ENCODE assay signal across 8 mouse cellular contexts in the genomic region with DNA sequence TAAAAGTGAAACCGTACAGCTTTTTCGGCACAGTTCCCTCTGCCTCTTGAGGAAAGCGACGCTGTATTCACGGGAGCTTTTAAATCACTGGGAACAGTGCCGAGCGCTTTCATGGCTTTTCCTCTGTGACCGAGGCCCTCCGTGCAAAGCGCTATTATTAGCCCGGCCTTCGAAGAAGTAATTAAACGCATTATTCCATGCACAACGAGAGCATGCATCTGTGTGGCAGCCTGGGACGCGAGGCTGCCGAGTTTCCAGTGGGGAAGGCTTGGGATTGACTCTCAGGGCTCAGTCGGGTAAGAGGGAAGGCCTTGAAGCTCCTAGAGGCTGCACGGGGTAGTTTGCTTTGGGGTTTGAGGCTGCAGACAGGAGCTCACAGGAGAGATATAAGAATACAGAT. TPM values are rescaled to one million over a fixed set of nuclear protein-coding genes. Genes with fewer than 3 reads are reported as not detected.
DNase-seq lines count a peak whose midpoint lies in the region; ATAC-seq and TF ChIP-seq lines count a peak whose summit lies in the region.

No protein-coding gene starts in this region.

- no peak for ATAC-seq in megakaryocyte progenitor cell, adult 5-6 weeks (replicated peaks; ENCODE audit: poor library complexity)

- H3K27me3 ChIP-seq in E14TG2a.4 (ENCODE audit: insufficient read depth, low read length), result peaks cover 15% of the 10 kb centered on the region

- H3K4me1 ChIP-seq in E14TG2a.4 (replicated peaks; ENCODE audit: low read depth, low read length), result peaks cover 45% of the 10 kb centered on the region
- H3K4me1 ChIP-seq in cortical plate, adult 2 months (ENCODE audit: control insufficient read depth, insufficient read depth, low read length), result no peaks in the 10 kb centered on the region

- peak overlapping the region; percentile 35; the same call in 1 of the 2 replicates for H3K4me3 ChIP-seq in E14TG2a.4 (replicated peaks; ENCODE audit: low read length)
- 0 out of 2 replicates have a peak overlapping the region, but pooled peaks have one; percentile 2 for H3K4me3 ChIP-seq in cortical plate, adult 2 months (ENCODE audit: insufficient read depth, low read length)

- no peak overlapping the region for H3K27ac ChIP-seq in cortical plate, adult 2 months (ENCODE audit: insufficient read depth, low read length)

- H3K36me3 ChIP-seq in E14TG2a.4 (ENCODE audit: insufficient read depth, low read length), result no peaks in the 10 kb centered on the region

- peak; percentile 25 for DNase-seq in heart, adult 8-10 months (ENCODE audit: low spot score)
- DNase-seq in heart, postnatal 25 days (ENCODE audit: low spot score), result no peak
- DNase-seq in kidney, postnatal 10 days, result peak; percentile 58
- DNase-seq in Muller cell, postnatal 12 days (ENCODE audit: inconsistent ontology term), result no peak
- DNase-seq in gastrocnemius, postnatal 4 days (ENCODE audit: low spot score in 2 of 2), result no peak

- no peak for TF ChIP-seq POLR2A in cortical plate, adult 2 months (IDR thresholded peaks at IDR 0.05; ENCODE audit: extremely low read depth, insufficient read depth, low read length)

- no peak for TF ChIP-seq CTCF in E14TG2a.4 (conservative IDR thresholded peaks at IDR 0.05; ENCODE audit: low read length)
- no peak for TF ChIP-seq CTCF in cortical plate, adult 2 months (IDR thresholded peaks at IDR 0.05; ENCODE audit: extremely low read depth, insufficient read depth, low read length)

- intact Hi-C loops in heart, postnatal 25 days (cut with DNase I), result no loop called here

- no peaks in the 10 kb centered on the region for H3K9me3 ChIP-seq in E14TG2a.4 (ENCODE audit: low read length)

RNA-seq across cellular contexts. Expression of a gene that starts 43.1 kb away (rescaled TPM):
- total RNA-seq in heart, adult 8-10 months (2022), result 10 to 100 TPM; 12.4 to 14.9 (median 14.1) TPM
- 10 to 100 TPM in 1 of 2 experiments, 1 to 10 TPM in 1; 9.6 to 12.6 TPM for total RNA-seq in heart, postnatal 25 days (2021)
- 12.4 and 14.7 TPM in 2 replicates for polyA plus RNA-seq in cortical plate, adult 2 months (2012; rRNA removed)
- total RNA-seq in gastrocnemius, postnatal 4 days (2021), result 10 to 100 TPM; 12.2 to 12.5 TPM
- 19.1 and 20.1 TPM in 2 replicates for total RNA-seq in megakaryocyte progenitor cell, adult 5-6 weeks (2015)
- total RNA-seq in megakaryocyte progenitor cell, adult 5-6 weeks (2017), result 6.3 and 11.3 TPM in 2 replicates

Comparison
In these comparisons a context has a peak if more than half of its experiments do, and no peak if none do; other contexts are left out.
1. DNase-seq: peak in heart, adult 8-10 months (single experiment) and kidney, postnatal 10 days (single experiment); none in heart, postnatal 25 days (single experiment), Muller cell, postnatal 12 days (single experiment) and gastrocnemius, postnatal 4 days (0 of 2).